ENCODE assay signal across 26 mouse cellular contexts in genomic region chr19:22105648-22106047, GRCm38 (mm10). TPM values are rescaled to one million over a fixed set of nuclear protein-coding genes. Genes with fewer than 3 reads are reported as not detected.
DNase-seq lines count a peak whose midpoint lies in the region; ATAC-seq and TF ChIP-seq lines count a peak whose summit lies in the region.
"Had no signal": no experiment of that assay in that cellular context is flagged by ENCODE, and none has a peak within 500 bp of the region (broad histone marks: within the 10 kb centered on the region; RNA-seq: fewer than 3 reads in every experiment).

No protein-coding gene starts in this region.

- no peak overlapping the region for H3K27ac ChIP-seq in embryonic facial prominence, embryonic 12.5 days
- H3K27ac ChIP-seq in intestine, postnatal 0 days (ENCODE audit: low read depth, low read length), result no peak overlapping the region
- H3K27ac ChIP-seq: embryonic facial prominence, embryonic 13.5 days; forebrain, embryonic 13.5 days; forebrain, embryonic 15.5 days had no signal

- WGBS in embryonic facial prominence, embryonic 12.5 days, result 34% methylated on average over 2 of the region's 2 CpGs
- 41% methylated on average over 2 of the region's 2 CpGs for WGBS in intestine, postnatal 0 days

- no peak overlapping the region for H3K4me3 ChIP-seq in embryonic facial prominence, embryonic 12.5 days
- no peak overlapping the region for H3K4me3 ChIP-seq in intestine, postnatal 0 days (ENCODE audit: low read depth, low read length)
- H3K4me3 ChIP-seq: embryonic facial prominence, embryonic 13.5 days; forebrain, embryonic 13.5 days; forebrain, embryonic 15.5 days had no signal

- H3K9ac ChIP-seq in embryonic facial prominence, embryonic 12.5 days, result no peak overlapping the region
- no peak overlapping the region for H3K9ac ChIP-seq in intestine, postnatal 0 days (ENCODE audit: low read depth, low read length)
- H3K9ac ChIP-seq: embryonic facial prominence, embryonic 13.5 days; forebrain, embryonic 13.5 days; forebrain, embryonic 15.5 days; forebrain, postnatal 0 days had no signal

- intact Hi-C loops in gastrocnemius, postnatal 36 days (cut with DNase I), result no loop called here

- 0 out of 2 replicates have a peak, but pooled peaks have one; percentile 28 for ATAC-seq in embryonic facial prominence, embryonic 12.5 days (ENCODE audit: insufficient number of reproducible peaks, insufficient read depth, low FRiP score, low TSS enrichment)
- ATAC-seq in intestine, postnatal 0 days, result no peak
- ATAC-seq: activated CD4-positive, CD25-positive, alpha-beta regulatory T cell, adult 4 months; CD4-positive, CD25-positive, alpha-beta regulatory T cell, adult 4 months; forebrain, embryonic 13.5 days; forebrain, embryonic 15.5 days; forebrain, postnatal 0 days; Patski had no signal

- H3K27me3 ChIP-seq in embryonic facial prominence, embryonic 12.5 days, result no peaks in the 10 kb centered on the region
- no peaks in the 10 kb centered on the region for H3K27me3 ChIP-seq in intestine, postnatal 0 days (replicated peaks; ENCODE audit: control insufficient read depth, insufficient read depth, low read length)
- H3K27me3 ChIP-seq: CH12.LX; embryonic facial prominence, embryonic 13.5 days; forebrain, embryonic 13.5 days; forebrain, embryonic 15.5 days had no signal

- peak; percentile 6 for DNase-seq in embryo, embryonic 10.5 days (ENCODE audit: low spot score)
- no peak for DNase-seq in embryo, embryonic 9.5 days (ENCODE audit: extremely low spot score)
- peak; percentile 3 for DNase-seq in retina, embryonic 14.5 days (ENCODE audit: low spot score)
- no peak for DNase-seq in retina, postnatal 1 day
- peak; percentile 10 for DNase-seq in mesoderm, embryonic 11.5 days (ENCODE audit: low read depth, low spot score)
- no peak for DNase-seq in gastrocnemius, postnatal 36 days
- DNase-seq: adrenal gland, adult 8-10 months; adrenal gland, postnatal 14 days; adrenal gland, postnatal 36 days; B cell, adult 2 months; cerebellum, adult 11-12 months; cerebellum, adult 2 months; cerebellum, adult 9-10 months; cerebellum, postnatal 10 days; cerebellum, postnatal 25 days; forebrain, postnatal 0 days had no signal

- no peak for TF ChIP-seq CTCF in intestine, postnatal 0 days (IDR thresholded peaks at IDR 0.05; ENCODE audit: low read depth)

- no peaks in the 10 kb centered on the region for H3K9me3 ChIP-seq in embryonic facial prominence, embryonic 12.5 days
- H3K9me3 ChIP-seq in intestine, postnatal 0 days (ENCODE audit: control insufficient read depth), result no peaks in the 10 kb centered on the region
- H3K9me3 ChIP-seq: embryonic facial prominence, embryonic 13.5 days; forebrain, embryonic 13.5 days; forebrain, embryonic 15.5 days; G1E had no signal

- H3K4me1 ChIP-seq in embryonic facial prominence, embryonic 12.5 days, result peaks cover 10% of the 10 kb centered on the region; the same call in 1 of the 2 replicates
- no peaks in the 10 kb centered on the region for H3K4me1 ChIP-seq in intestine, postnatal 0 days (replicated peaks; ENCODE audit: control insufficient read depth, insufficient read depth, low read length)
- H3K4me1 ChIP-seq: forebrain, embryonic 13.5 days; forebrain, embryonic 15.5 days had no signal

- H3K4me2 ChIP-seq in embryonic facial prominence, embryonic 12.5 days (replicated peaks), result no peak overlapping the region
- H3K4me2 ChIP-seq in intestine, postnatal 0 days (replicated peaks; ENCODE audit: low read depth), result no peak overlapping the region
- H3K4me2 ChIP-seq: embryonic facial prominence, embryonic 13.5 days; forebrain, embryonic 13.5 days; forebrain, embryonic 15.5 days had no signal

- H3K36me3 ChIP-seq in embryonic facial prominence, embryonic 12.5 days, result no peaks in the 10 kb centered on the region
- H3K36me3 ChIP-seq in intestine, postnatal 0 days (ENCODE audit: control insufficient read depth, insufficient read depth), result no peaks in the 10 kb centered on the region
- H3K36me3 ChIP-seq: embryonic facial prominence, embryonic 13.5 days; forebrain, embryonic 15.5 days; G1E had no signal

RNA-seq across cellular contexts. Expression of gene Trpm3, which starts 33.2 kb away (rescaled TPM):
- polyA plus RNA-seq in embryonic facial prominence, embryonic 12.5 days (2016; fragmentation: Nextera tagmentation; extraction: Ambion mirVana), result 8.0 and 12.5 TPM in 2 replicates
- under 1 TPM; 0.71 to 0.86 TPM for total RNA-seq in gastrocnemius, postnatal 36 days (2021)
- 0.23 and 0.30 TPM in 2 replicates for polyA plus RNA-seq in intestine, postnatal 0 days (2015; fragmentation: Nextera tagmentation; extraction: Ambion mirVana)
- polyA plus RNA-seq: G1E had no signal

Comparison
In these comparisons a context has a peak if more than half of its experiments do, and no peak if none do; other contexts are left out.
1. DNase-seq: peak in embryo, embryonic 10.5 days (single experiment), retina, embryonic 14.5 days (single experiment) and mesoderm, embryonic 11.5 days (single experiment); none in embryo, embryonic 9.5 days (single experiment), retina, postnatal 1 day (single experiment) and gastrocnemius, postnatal 36 days (0 of 2).